In the genomic region with DNA sequence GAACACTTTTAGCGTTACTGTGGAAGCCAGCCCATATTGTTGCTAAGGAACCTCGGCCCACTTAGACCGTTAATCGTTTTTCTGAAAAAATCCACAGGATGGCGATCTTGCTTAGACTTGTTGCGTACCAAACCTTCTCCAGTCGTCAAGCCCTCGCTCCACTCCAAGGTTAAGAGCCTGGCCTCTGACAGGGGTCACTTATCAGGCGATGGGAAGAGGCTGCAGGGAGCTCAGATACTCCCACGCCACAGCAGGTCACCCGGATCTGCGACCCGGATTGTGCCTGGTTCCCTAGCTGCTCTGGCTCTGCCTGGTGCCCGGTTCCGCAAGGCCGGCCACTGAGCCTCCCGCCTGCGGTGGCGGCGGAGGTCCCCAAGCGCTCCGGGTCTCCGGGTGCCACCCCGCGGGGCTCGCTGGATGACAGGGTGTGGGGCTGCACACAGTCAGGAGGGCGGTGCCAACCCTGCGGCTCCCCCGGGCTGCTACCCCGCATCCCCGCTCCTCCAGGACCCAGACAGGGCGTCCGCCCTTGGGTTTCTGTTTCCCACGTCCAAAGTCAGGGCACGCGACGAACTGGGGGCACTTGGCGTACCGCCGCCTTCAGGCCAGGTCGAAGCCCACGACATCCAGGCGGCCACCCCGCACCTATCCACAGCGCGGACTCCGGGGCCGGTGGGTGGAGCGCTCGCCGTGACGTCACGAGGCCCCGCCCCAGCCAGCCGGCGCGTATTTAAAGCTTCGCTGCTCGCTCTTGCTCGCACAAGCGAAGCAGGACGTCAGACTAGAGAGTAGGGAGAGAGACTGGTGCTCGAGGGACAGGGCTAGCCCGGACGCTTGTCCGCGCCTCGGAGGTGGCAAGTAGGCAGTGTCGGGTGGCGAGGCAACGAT, we compare ENCODE assay signal across 8 mouse cellular contexts. TPM values are rescaled to one million over a fixed set of nuclear protein-coding genes. Genes with fewer than 3 reads are reported as not detected.
A peak's percentile ranks its signal among the peaks of the same experiment; 100 is the strongest.
DNase-seq lines count a peak whose midpoint lies in the region; ATAC-seq lines count a peak whose summit lies in the region.

A gene (plus strand): TSS at position 756 of the 888 bp plus-strand sequence.

- H3K9ac ChIP-seq in intestine, embryonic 14.5 days (ENCODE audit: low read length) = peak within 1 kb of the TSS; percentile 81

- H3K9me3 ChIP-seq in intestine, embryonic 14.5 days (ENCODE audit: control insufficient read depth, low read length) = peaks cover 3% of the 10 kb centered on the region; the same call in 1 of the 2 replicates

- H3K4me2 ChIP-seq in intestine, embryonic 14.5 days (ENCODE audit: low read length) = peak within 1 kb of the TSS; percentile 65

- no peaks in the 10 kb centered on the region; the same call in none of the 2 replicates for H3K4me1 ChIP-seq in intestine, embryonic 14.5 days (replicated peaks; ENCODE audit: control insufficient read depth, insufficient read depth, low read length)

- no peaks in the 10 kb centered on the region for H3K27me3 ChIP-seq in intestine, embryonic 14.5 days (replicated peaks; ENCODE audit: control insufficient read depth, insufficient read depth, low read length)

- peak within 1 kb of the TSS; percentile 25 for H3K27ac ChIP-seq in intestine, embryonic 14.5 days (ENCODE audit: low read depth)

- H3K4me3 ChIP-seq in intestine, embryonic 14.5 days (ENCODE audit: low read depth, low read length) = peak within 1 kb of the TSS; percentile 73

- peak; percentile 93 for ATAC-seq in intestine, embryonic 14.5 days (replicated peaks; ENCODE audit: low FRiP score, low TSS enrichment, low read depth)
- ATAC-seq in megakaryocyte progenitor cell, adult 5-6 weeks (replicated peaks; ENCODE audit: poor library complexity) = peak; percentile 86

- DNase-seq in adrenal gland, adult 2 months = peak; percentile 95
- DNase-seq in embryo, embryonic 11 days = peak; percentile 92
- DNase-seq in gastrocnemius, postnatal 25 days = peak; percentile 90
- DNase-seq in intestine, embryonic 14.5 days (ENCODE audit: low spot score) = peak; percentile 100
- DNase-seq in left cerebral cortex, postnatal 10 days (ENCODE audit: extremely low spot score in 1 of 2, low spot score in 2 of 2) = peak; percentile 94
- peak; percentile 96 for DNase-seq in right cerebral cortex, postnatal 10 days (ENCODE audit: low spot score in 2 of 2)
- peak; percentile 94 for DNase-seq in urinary bladder, postnatal 14 days (ENCODE audit: low spot score)

- WGBS in intestine, embryonic 14.5 days = under 1% methylated on average over 68 of the region's 71 CpGs

- H3K36me3 ChIP-seq in intestine, embryonic 14.5 days (ENCODE audit: control insufficient read depth, insufficient read depth, low read length) = peaks cover 28% of the 10 kb centered on the region

- intact Hi-C loops in left cerebral cortex, postnatal 10 days (cut with DNase I) = loop anchor here (1.0 to 10.0 kb wide), 5 partner anchors 163 to 574 kb away; no protein-coding TSS in a partner anchor

RNA-seq across cellular contexts. Expression of the gene that starts here (rescaled TPM):
- total RNA-seq in adrenal gland, adult 2 months (2021) = 10 to 100 TPM; 10.6 to 15.4 TPM
- 3.0 and 3.6 TPM in 2 replicates for polyA plus RNA-seq in adrenal gland, adult 2 months (2012; rRNA removed)
- 1 to 10 TPM; 8.0 to 9.5 TPM for total RNA-seq in gastrocnemius, postnatal 25 days (2021)
- polyA plus RNA-seq in intestine, embryonic 14.5 days (2014; fragmentation: Nextera tagmentation; extraction: Ambion mirVana) = 74.4 and 80.1 TPM in 2 replicates
- 100 to 1,000 TPM; 247 to 257 TPM for total RNA-seq in left cerebral cortex, postnatal 10 days (2021)
- 0.61 and 0.77 TPM in 2 replicates for total RNA-seq in megakaryocyte progenitor cell, adult 5-6 weeks (2015)
- total RNA-seq in megakaryocyte progenitor cell, adult 5-6 weeks (2017) = 2.0 and 2.9 TPM in 2 replicates

Comparison
In these comparisons a context has a peak if more than half of its experiments do, and no peak if none do; other contexts are left out.
1. Peak in every context shown above with its lines: DNase-seq, ATAC-seq, H3K4me3 ChIP-seq and H3K27ac ChIP-seq.
2. RNA of the gene that starts here (total RNA-seq): 247 to 257 TPM in left cerebral cortex, postnatal 10 days; 10.6 to 15.4 TPM in adrenal gland, adult 2 months, 8.0 to 9.5 TPM in gastrocnemius, postnatal 25 days and 0.61 to 2.9 TPM in megakaryocyte progenitor cell, adult 5-6 weeks; every median in the first group is over 10 times any median in the second.
3. RNA of the gene that starts here (polyA plus RNA-seq): 74.4 to 80.1 TPM in intestine, embryonic 14.5 days; 3.0 to 3.6 TPM in adrenal gland, adult 2 months; every median in the first group is over 10 times any median in the second.